Mouse (Mus musculus): ENCODE measurements around the gene Dcun1d4. TPM values are rescaled to one million over a fixed set of nuclear protein-coding genes. Genes with fewer than 3 reads are reported as not detected.

Gene Dcun1d4
- polyA plus RNA-seq, 1 experiment from 2014 or later, result 69.6 TPM

DNA sequence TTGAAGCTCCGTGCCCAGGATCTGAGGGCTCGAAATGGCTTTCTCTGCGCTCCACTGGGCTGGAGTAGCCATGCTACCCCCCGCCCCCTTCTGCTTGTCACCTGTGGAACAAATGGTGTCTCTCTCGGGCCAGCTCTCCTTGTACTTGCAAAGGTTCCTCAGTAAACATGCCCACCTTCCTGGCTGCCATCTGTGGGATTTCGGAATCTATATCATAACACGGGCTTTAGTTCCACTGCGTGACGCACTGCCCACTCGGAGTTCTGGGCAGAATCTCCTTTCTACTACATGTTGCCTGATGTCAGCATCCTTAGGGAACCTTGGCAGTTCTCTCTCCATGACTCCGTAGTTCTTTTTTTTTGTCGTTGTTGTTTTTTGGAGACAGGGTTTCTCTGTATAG lies 56.9 kb downstream of the Dcun1d4 start:
- Histone ChIP-seq H3K4me2 (no peak overlapping the region), H3K9me3 (ENCODE audit: control insufficient read depth, low read length) (no peaks in the 10 kb centered on the region), H3K4me3 (ENCODE audit: low read depth, low read length) (no peak overlapping the region), H3K27me3 (ENCODE audit: control insufficient read depth, insufficient read depth, low read length) (no peaks in the 10 kb centered on the region), H3K27ac (ENCODE audit: low read depth, low read length) (no peak overlapping the region), H3K4me1 (ENCODE audit: control insufficient read depth, insufficient read depth, low read length) (no peaks in the 10 kb centered on the region; the same call in 1 of the 2 replicates), H3K36me3 (ENCODE audit: control insufficient read depth, insufficient read depth, low read length) (peaks cover 2% of the 10 kb centered on the region; the same call in 1 of the 2 replicates), H3K9ac (ENCODE audit: low read length) (no peak overlapping the region)
- ATAC-seq (ENCODE audit: low FRiP score) (no peak), DNase-seq (ENCODE audit: low spot score, missing footprints) (no peak)
- 94% methylated on average over 12 of the region's 12 CpGs for WGBS

DNA sequence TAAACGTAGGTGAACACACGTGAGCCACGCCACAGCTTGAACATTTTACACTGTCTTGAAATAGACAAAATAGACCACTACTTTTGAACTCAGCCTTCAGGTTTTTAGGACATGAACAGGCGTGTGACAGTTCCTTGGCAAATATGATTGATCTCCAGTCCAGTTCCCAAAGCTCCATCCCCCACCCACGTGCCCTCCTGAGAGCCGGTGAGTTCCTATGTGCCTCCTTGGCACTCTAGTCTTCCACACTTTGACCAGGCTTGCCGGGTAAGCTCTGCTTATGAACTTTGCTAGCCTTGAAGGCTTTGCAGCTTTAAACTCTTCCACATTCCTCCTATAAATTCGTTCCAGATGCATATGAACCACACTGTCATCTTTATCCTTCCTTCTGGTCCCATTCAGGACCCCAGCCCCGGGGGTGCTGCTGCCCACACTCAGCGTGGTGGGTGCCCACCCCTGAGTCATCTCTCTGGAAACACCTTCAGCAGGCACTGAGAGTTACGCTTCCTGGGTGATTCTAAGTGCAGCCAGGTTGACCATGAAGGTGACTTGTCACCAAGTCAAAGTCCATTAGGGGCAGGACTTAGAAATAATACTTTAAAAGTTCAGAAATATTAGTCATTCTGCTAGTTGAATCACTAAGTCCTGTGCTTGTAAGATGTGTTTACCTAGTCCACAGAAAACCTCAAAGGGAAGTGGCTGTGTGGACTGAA lies 57.9 kb downstream of the Dcun1d4 start:
- Histone ChIP-seq H3K9me3 (ENCODE audit: control insufficient read depth, low read length) (no peaks in the 10 kb centered on the region), H3K4me3 (ENCODE audit: low read depth, low read length) (no peak overlapping the region), H3K9ac (ENCODE audit: low read length) (no peak overlapping the region), H3K27ac (ENCODE audit: low read depth, low read length) (no peak overlapping the region), H3K36me3 (ENCODE audit: control insufficient read depth, insufficient read depth, low read length) (peaks cover 2% of the 10 kb centered on the region; the same call in 1 of the 2 replicates), H3K27me3 (ENCODE audit: control insufficient read depth, insufficient read depth, low read length) (no peaks in the 10 kb centered on the region), H3K4me1 (ENCODE audit: control insufficient read depth, insufficient read depth, low read length) (no peaks in the 10 kb centered on the region; the same call in 1 of the 2 replicates), H3K4me2 (no peak overlapping the region)
- ATAC-seq (ENCODE audit: low FRiP score) (no peak), DNase-seq (ENCODE audit: low spot score, missing footprints) (no peak)
- WGBS, result 90% methylated on average over 11 of the region's 11 CpGs

- H3K27ac ChIP-seq (ENCODE audit: low read depth, low read length), result no peak overlapping the region
These were observed 59.2 kb downstream of the Dcun1d4 start for GRCm38 (mm10) chr5:73539848-73540510.

DNA sequence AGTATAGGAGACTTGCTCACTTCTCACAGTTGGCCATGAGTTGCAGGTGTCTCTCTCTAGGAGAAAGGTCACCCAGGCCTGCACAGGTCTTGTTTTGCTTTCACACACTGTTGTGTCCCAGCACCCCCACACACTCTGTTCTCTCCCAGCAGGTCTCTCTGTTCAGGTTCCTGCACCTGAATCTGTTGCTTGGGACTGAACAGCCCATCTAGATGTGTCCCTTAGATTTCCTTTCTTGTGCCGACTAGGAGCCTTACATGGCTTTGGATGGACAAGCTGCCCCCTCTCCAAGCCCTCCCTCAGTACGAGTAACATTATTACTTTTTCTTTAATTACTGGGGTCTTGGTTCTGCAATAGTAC lies 59.7 kb downstream of the Dcun1d4 start:
- no peaks in the 10 kb centered on the region for H3K9me3 ChIP-seq (ENCODE audit: control insufficient read depth, low read length)
- no peak overlapping the region for H3K27ac ChIP-seq (ENCODE audit: low read depth, low read length)
- H3K4me3 ChIP-seq (ENCODE audit: low read depth, low read length), result no peak overlapping the region
- WGBS, result 87% methylated on average over 2 of the region's 2 CpGs
- H3K4me2 ChIP-seq, result no peak overlapping the region
- ATAC-seq (ENCODE audit: low FRiP score) (no peak), DNase-seq (ENCODE audit: low spot score, missing footprints) (no peak)
- H3K36me3 ChIP-seq (ENCODE audit: control insufficient read depth, insufficient read depth, low read length), result no peaks in the 10 kb centered on the region; the same call in 1 of the 2 replicates
- H3K4me1 ChIP-seq (ENCODE audit: control insufficient read depth, insufficient read depth, low read length), result no peaks in the 10 kb centered on the region; the same call in 1 of the 2 replicates
- H3K9ac ChIP-seq (ENCODE audit: low read length), result no peak overlapping the region
- no peaks in the 10 kb centered on the region for H3K27me3 ChIP-seq (ENCODE audit: control insufficient read depth, insufficient read depth, low read length)

More at GRCm38 (mm10) chr5:73539848-73540510, 59.2 kb downstream of the Dcun1d4 start:
- WGBS, result 59% methylated on average over 6 of the region's 6 CpGs
- Histone ChIP-seq H3K36me3 (ENCODE audit: control insufficient read depth, insufficient read depth, low read length) (no peaks in the 10 kb centered on the region; the same call in 1 of the 2 replicates), H3K9me3 (ENCODE audit: control insufficient read depth, low read length) (no peaks in the 10 kb centered on the region), H3K4me1 (ENCODE audit: control insufficient read depth, insufficient read depth, low read length) (no peaks in the 10 kb centered on the region; the same call in 1 of the 2 replicates), H3K27me3 (ENCODE audit: control insufficient read depth, insufficient read depth, low read length) (no peaks in the 10 kb centered on the region), H3K4me3 (ENCODE audit: low read depth, low read length) (no peak overlapping the region), H3K9ac (ENCODE audit: low read length) (no peak overlapping the region), H3K4me2 (no peak overlapping the region)
- peak; percentile 90 for DNase-seq (ENCODE audit: low spot score, missing footprints)
- peak; percentile 69; the same call in 1 of the 2 replicates for ATAC-seq (ENCODE audit: low FRiP score)

DNA sequence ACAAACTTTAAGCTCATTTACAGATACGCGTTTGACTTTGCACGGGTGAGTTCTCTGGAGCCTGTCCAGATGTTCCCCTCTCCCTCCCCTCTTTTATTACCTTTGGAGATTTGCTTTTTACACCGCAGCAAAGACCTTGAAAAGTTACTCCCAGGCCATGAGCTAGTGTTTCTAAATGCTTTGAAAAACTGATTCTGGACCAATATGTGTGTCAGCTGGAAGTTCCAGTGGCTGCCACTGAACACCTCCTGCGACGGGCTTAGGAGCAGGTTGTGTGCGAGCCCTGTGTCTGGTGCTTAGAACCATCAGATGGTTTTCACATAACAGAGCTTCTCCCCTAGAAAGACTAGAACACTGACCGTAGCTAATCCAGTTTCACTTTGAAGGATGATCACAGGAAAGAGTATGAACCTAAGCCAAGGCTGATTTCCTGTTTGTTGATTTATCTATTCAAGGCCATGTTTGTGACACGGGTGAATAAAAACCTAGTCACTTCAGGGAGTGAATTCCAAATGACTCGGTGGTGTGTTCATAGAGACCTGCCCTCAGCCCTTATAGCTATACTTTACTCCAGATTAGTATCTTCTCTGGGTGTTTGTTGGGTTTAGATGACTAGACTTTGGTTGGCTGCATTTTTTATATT lies 63.4 kb downstream of the Dcun1d4 start:
- Histone ChIP-seq H3K4me3 (ENCODE audit: low read depth, low read length) (no peak overlapping the region), H3K9ac (ENCODE audit: low read length) (no peak overlapping the region), H3K27ac (ENCODE audit: low read depth, low read length) (no peak overlapping the region), H3K36me3 (ENCODE audit: control insufficient read depth, insufficient read depth, low read length) (no peaks in the 10 kb centered on the region; the same call in 1 of the 2 replicates), H3K4me2 (no peak overlapping the region), H3K27me3 (ENCODE audit: control insufficient read depth, insufficient read depth, low read length) (no peaks in the 10 kb centered on the region), H3K4me1 (ENCODE audit: control insufficient read depth, insufficient read depth, low read length) (no peaks in the 10 kb centered on the region; the same call in 1 of the 2 replicates), H3K9me3 (ENCODE audit: control insufficient read depth, low read length) (no peaks in the 10 kb centered on the region)
- WGBS, result 87% methylated on average over 10 of the region's 10 CpGs
- no peak for ATAC-seq (ENCODE audit: low FRiP score)
- no peak for DNase-seq (ENCODE audit: low spot score, missing footprints)

- ATAC-seq (ENCODE audit: low FRiP score) (no peak), DNase-seq (ENCODE audit: low spot score, missing footprints) (no peak)
- 67% methylated on average over 6 of the region's 6 CpGs for WGBS
- Histone ChIP-seq H3K4me1 (ENCODE audit: control insufficient read depth, insufficient read depth, low read length) (no peaks in the 10 kb centered on the region), H3K4me3 (ENCODE audit: low read depth, low read length) (no peak overlapping the region), H3K9ac (ENCODE audit: low read length) (no peak overlapping the region), H3K27ac (ENCODE audit: low read depth, low read length) (no peak overlapping the region), H3K9me3 (ENCODE audit: control insufficient read depth, low read length) (no peaks in the 10 kb centered on the region), H3K36me3 (ENCODE audit: control insufficient read depth, insufficient read depth, low read length) (no peaks in the 10 kb centered on the region; the same call in 1 of the 2 replicates), H3K4me2 (no peak overlapping the region), H3K27me3 (ENCODE audit: control insufficient read depth, insufficient read depth, low read length) (no peaks in the 10 kb centered on the region)
These were observed 64.8 kb downstream of the Dcun1d4 start for GRCm38 (mm10) chr5:73545641-73546040.

- Histone ChIP-seq H3K27me3 (ENCODE audit: control insufficient read depth, insufficient read depth, low read length) (no peaks in the 10 kb centered on the region), H3K4me3 (ENCODE audit: low read depth, low read length) (no peak overlapping the region), H3K9me3 (ENCODE audit: control insufficient read depth, low read length) (no peaks in the 10 kb centered on the region), H3K27ac (ENCODE audit: low read depth, low read length) (no peak overlapping the region), H3K4me2 (no peak overlapping the region), H3K9ac (ENCODE audit: low read length) (no peak overlapping the region), H3K36me3 (ENCODE audit: control insufficient read depth, insufficient read depth, low read length) (no peaks in the 10 kb centered on the region; the same call in 1 of the 2 replicates), H3K4me1 (ENCODE audit: control insufficient read depth, insufficient read depth, low read length) (no peaks in the 10 kb centered on the region)
- 91% methylated on average over 7 of the region's 7 CpGs for WGBS
- DNase-seq (ENCODE audit: low spot score, missing footprints), result peak; percentile 61
- no peak for ATAC-seq (ENCODE audit: low FRiP score)
These were observed 66.5 kb downstream of the Dcun1d4 start for GRCm38 (mm10) chr5:73547252-73547651.

DNA sequence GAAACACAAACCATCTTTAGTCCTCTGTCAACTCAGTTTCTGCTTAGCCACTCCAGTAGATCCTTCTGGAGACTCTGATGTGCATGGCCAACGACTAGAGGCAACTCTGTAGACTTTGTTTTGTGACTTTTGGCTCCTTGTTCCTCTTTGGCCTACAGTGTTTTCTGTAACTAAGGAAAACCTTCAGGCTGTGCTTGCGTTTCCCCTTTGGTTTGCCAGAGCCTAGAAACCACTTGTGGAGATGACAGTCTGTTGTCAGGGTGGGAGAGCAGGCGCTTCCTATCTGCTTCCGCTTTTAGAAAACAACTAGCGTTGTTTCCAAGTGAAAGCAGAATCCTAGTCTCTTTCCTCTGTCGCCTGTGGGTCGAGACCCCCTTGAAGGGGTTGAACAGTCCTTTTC lies 67.4 kb downstream of the Dcun1d4 start:
- DNase-seq (ENCODE audit: low spot score, missing footprints) (peak; percentile 77), ATAC-seq (ENCODE audit: low FRiP score) (no peak)
- Histone ChIP-seq H3K9ac (ENCODE audit: low read length) (no peak overlapping the region), H3K9me3 (ENCODE audit: control insufficient read depth, low read length) (no peaks in the 10 kb centered on the region), H3K4me2 (no peak overlapping the region), H3K4me3 (ENCODE audit: low read depth, low read length) (no peak overlapping the region), H3K27me3 (ENCODE audit: control insufficient read depth, insufficient read depth, low read length) (no peaks in the 10 kb centered on the region), H3K27ac (ENCODE audit: low read depth, low read length) (no peak overlapping the region), H3K4me1 (ENCODE audit: control insufficient read depth, insufficient read depth, low read length) (no peaks in the 10 kb centered on the region), H3K36me3 (ENCODE audit: control insufficient read depth, insufficient read depth, low read length) (no peaks in the 10 kb centered on the region; the same call in 1 of the 2 replicates)
- 90% methylated on average over 7 of the region's 7 CpGs for WGBS

DNA sequence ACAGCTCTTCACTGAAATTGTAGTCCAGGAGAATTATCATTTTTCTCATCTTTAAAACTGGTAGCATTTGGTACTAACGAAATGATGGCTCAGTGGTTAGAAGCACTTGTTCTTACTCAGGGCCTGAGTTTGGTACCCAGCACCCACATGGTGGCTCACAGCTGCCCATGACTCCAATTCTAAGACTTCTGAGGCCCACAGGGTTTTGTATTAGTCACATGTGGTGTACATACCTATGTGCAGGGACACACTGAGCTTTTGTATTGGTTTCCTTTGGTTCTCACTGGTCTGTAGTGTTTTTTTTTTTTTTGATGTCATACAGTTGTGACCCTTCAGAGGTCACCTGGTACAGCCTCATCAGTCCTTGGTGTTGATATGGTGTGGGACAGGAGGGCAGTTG lies 68.0 kb downstream of the Dcun1d4 start:
- Histone ChIP-seq H3K4me2 (no peak overlapping the region), H3K27ac (ENCODE audit: low read depth, low read length) (no peak overlapping the region), H3K4me3 (ENCODE audit: low read depth, low read length) (no peak overlapping the region), H3K4me1 (ENCODE audit: control insufficient read depth, insufficient read depth, low read length) (no peaks in the 10 kb centered on the region), H3K9me3 (ENCODE audit: control insufficient read depth, low read length) (no peaks in the 10 kb centered on the region), H3K27me3 (ENCODE audit: control insufficient read depth, insufficient read depth, low read length) (no peaks in the 10 kb centered on the region), H3K36me3 (ENCODE audit: control insufficient read depth, insufficient read depth, low read length) (no peaks in the 10 kb centered on the region; the same call in 1 of the 2 replicates), H3K9ac (ENCODE audit: low read length) (no peak overlapping the region)
- DNase-seq (ENCODE audit: low spot score, missing footprints) (peak; percentile 62), ATAC-seq (ENCODE audit: low FRiP score) (no peak)
- 97% methylated on average over 1 of the region's 1 CpGs for WGBS

Data from midbrain, embryonic 11.5 days (tissue).